Mouse (Mus musculus) heart, adult 2 months (tissue): ENCODE data around the gene Mdm1.

Experiments used
- CTCF ChIP-seq: fragments of 200-600 bp; IDR thresholded peaks from 2 replicates; pipeline ENCODE4 v1.8.1; 2022; ENCODE audit warnings: antibody characterized with exemption, mild to moderate bottlenecking, moderate library complexity
- POLR2A ChIP-seq: fragments of 200-500 bp; IDR thresholded peaks from 2 replicates; pipeline ENCODE4 v1.6.1; 2011; ENCODE audit warnings: mild to moderate bottlenecking, low read depth, low read length, control low read depth; ENCODE audit not compliant: insufficient read depth

DNA sequence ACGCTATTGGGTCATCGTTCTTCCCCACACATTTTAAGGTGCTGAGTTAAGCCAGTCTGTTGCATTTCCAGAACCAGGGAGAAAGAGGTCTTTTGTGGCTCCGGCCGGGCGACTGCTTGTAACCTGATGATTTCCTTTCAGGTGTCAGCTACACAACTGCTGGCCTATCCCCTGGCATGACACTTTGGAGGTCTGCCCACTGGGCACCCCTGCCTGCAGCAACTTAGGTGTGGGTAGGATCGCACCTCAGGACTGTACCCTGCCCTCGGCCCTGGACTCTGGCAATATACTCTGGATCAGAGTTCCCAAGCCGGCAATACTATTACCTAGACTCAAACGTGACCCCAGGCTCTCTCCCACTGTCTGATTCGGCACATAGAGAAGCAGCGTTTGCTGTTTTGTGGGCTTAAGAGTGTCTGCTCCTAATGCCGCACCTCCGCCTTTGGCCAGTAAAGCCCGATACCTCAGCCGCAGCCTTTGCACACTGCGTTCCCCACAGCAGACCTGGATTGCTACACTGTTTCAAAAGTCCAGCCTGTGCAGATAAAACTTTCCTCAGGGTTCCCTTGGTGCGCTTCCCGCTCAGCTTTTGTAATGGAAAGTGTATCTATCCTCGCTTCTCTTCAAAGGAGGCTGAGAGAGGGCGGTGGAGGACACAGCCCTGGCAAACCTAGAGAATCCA is 12.5 kb upstream of the Mdm1 start:
- TF ChIP-seq CTCF (no peak), POLR2A (no peak)
